Comparison of ENCODE assay signal across 10 mouse cellular contexts in the genomic region with DNA sequence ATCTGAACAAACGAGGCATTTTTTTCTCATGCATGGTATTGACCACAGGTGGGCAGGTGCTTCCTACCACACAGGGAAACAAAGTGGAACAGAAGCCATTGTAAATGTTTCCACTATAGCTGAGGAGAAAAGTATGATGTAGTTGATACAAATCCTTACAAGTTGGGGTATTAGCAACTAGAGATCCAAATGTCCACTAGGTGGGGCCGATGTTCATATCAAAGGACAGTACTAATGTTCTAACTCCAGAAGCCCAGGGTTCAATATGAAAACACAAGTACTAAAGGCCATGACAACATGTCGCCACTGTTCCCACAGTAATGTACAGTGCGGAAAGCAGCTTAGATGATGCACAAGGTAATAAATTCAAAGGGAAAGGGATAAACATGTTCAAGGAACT.
DNase-seq lines count a peak whose midpoint lies in the region; ATAC-seq and TF ChIP-seq lines count a peak whose summit lies in the region.
"Had no signal": no experiment of that assay in that cellular context is flagged by ENCODE, and none has a peak within 500 bp of the region (broad histone marks: within the 10 kb centered on the region; RNA-seq: fewer than 3 reads in every experiment).

No protein-coding gene starts in this region.

- no peak for TF ChIP-seq POLR2A in MEL (IDR thresholded peaks at IDR 0.05; ENCODE audit: control insufficient read depth in 1 of 2, insufficient read depth in 1 of 2, low read depth in 1 of 2, low read length in 2 of 2, poor library complexity in 1 of 2)

- no peak overlapping the region for H3K4me2 ChIP-seq in lung, embryonic 14.5 days
- no peak overlapping the region for H3K4me2 ChIP-seq in midbrain, embryonic 13.5 days (replicated peaks)
- H3K4me2 ChIP-seq: liver, embryonic 13.5 days had no signal

- no peaks in the 10 kb centered on the region for H3K9me3 ChIP-seq in lung, embryonic 14.5 days (ENCODE audit: low read depth, low read length)
- H3K9me3 ChIP-seq in MEL (replicated peaks; ENCODE audit: insufficient read depth, low read length), result no peaks in the 10 kb centered on the region
- no peaks in the 10 kb centered on the region for H3K9me3 ChIP-seq in midbrain, embryonic 13.5 days
- H3K9me3 ChIP-seq: liver, embryonic 13.5 days had no signal

- ATAC-seq in lung, embryonic 14.5 days (ENCODE audit: insufficient read depth), result no peak
- no peak for ATAC-seq in midbrain, embryonic 13.5 days
- ATAC-seq: hindbrain, embryonic 16.5 days had no signal

- H3K27ac ChIP-seq in lung, embryonic 14.5 days (ENCODE audit: low read depth), result no peak overlapping the region
- H3K27ac ChIP-seq in MEL (ENCODE audit: control insufficient read depth, low read depth, low read length), result no peak overlapping the region
- no peak overlapping the region for H3K27ac ChIP-seq in midbrain, embryonic 13.5 days
- H3K27ac ChIP-seq: liver, embryonic 13.5 days had no signal

- H3K9ac ChIP-seq in lung, embryonic 14.5 days, result no peak overlapping the region
- H3K9ac ChIP-seq in MEL (ENCODE audit: control insufficient read depth, low read depth, low read length, poor library complexity, severe bottlenecking), result no peak overlapping the region
- H3K9ac ChIP-seq in midbrain, embryonic 13.5 days (replicated peaks), result no peak overlapping the region
- H3K9ac ChIP-seq: liver, embryonic 13.5 days had no signal

- 60% methylated on average over 4 of the region's 4 CpGs for WGBS in lung, embryonic 14.5 days
- WGBS in midbrain, embryonic 13.5 days, result 77% methylated on average over 4 of the region's 4 CpGs

- H3K79me2 ChIP-seq in MEL (ENCODE audit: control insufficient read depth, insufficient read depth, low read length, poor library complexity), result no peaks in the 10 kb centered on the region

- TF ChIP-seq RAD21 in MEL (IDR thresholded peaks at IDR 0.05; ENCODE audit: low read depth, low read length), result no peak; the same call in 1 of the 2 replicates

- DNase-seq in frontal cortex, postnatal 36 days (ENCODE audit: low spot score in 2 of 2), result peak; percentile 6 to 30
- no peak for DNase-seq in frontal cortex, postnatal 25 days (ENCODE audit: low spot score in 2 of 2)
- peak; percentile 51 for DNase-seq in lung, embryonic 14.5 days
- no peak for DNase-seq in lung, postnatal 14 days
- peak; percentile 33 for DNase-seq in MEL (ENCODE audit: low read depth, low spot score)
- DNase-seq in induced T-regulatory cell, adult 2 months (ENCODE audit: low read depth), result peak; percentile 1
- DNase-seq in heart, postnatal 4 days, result no peak
- DNase-seq: liver, embryonic 13.5 days had no signal

- no peak; the same call in 1 of the 2 replicates for TF ChIP-seq CTCF in lung, embryonic 14.5 days (IDR thresholded peaks at IDR 0.05; ENCODE audit: low read depth)
- peak in 2 of 3 experiments; percentile 15 to 43; a peak in 3 of 6 replicates for TF ChIP-seq CTCF in MEL (IDR thresholded peaks at IDR 0.05 in 2 of 3, conservative IDR thresholded peaks at IDR 0.05 in 1 of 3; ENCODE audit: control insufficient read depth in 1 of 3, insufficient read depth in 1 of 3, low read depth in 2 of 3, low read length in 3 of 3, poor library complexity in 1 of 3, severe bottlenecking in 1 of 3)

- no peaks in the 10 kb centered on the region for H3K4me1 ChIP-seq in lung, embryonic 14.5 days (ENCODE audit: insufficient read depth)
- no peaks in the 10 kb centered on the region for H3K4me1 ChIP-seq in MEL (ENCODE audit: control insufficient read depth in 1 of 2, insufficient read depth in 2 of 2, low read length in 2 of 2)
- no peaks in the 10 kb centered on the region for H3K4me1 ChIP-seq in midbrain, embryonic 13.5 days (replicated peaks)
- H3K4me1 ChIP-seq: liver, embryonic 13.5 days had no signal

- TF ChIP-seq EP300 in MEL (IDR thresholded peaks at IDR 0.05; ENCODE audit: low read depth in 1 of 2, low read length in 2 of 2), result no peak

- no peak overlapping the region for H3K4me3 ChIP-seq in lung, embryonic 14.5 days (ENCODE audit: low read depth, low read length)
- no peak overlapping the region for H3K4me3 ChIP-seq in MEL (ENCODE audit: control insufficient read depth in 1 of 2, insufficient read depth in 1 of 2, low read depth in 2 of 2, low read length in 2 of 2)
- no peak overlapping the region for H3K4me3 ChIP-seq in midbrain, embryonic 13.5 days (replicated peaks)
- H3K4me3 ChIP-seq: liver, embryonic 13.5 days had no signal

- no peaks in the 10 kb centered on the region for H3K36me3 ChIP-seq in lung, embryonic 14.5 days (ENCODE audit: insufficient read depth)
- no peaks in the 10 kb centered on the region for H3K36me3 ChIP-seq in MEL (ENCODE audit: control insufficient read depth in 1 of 2, insufficient read depth in 2 of 2, low read length in 2 of 2)
- H3K36me3 ChIP-seq in midbrain, embryonic 13.5 days, result peaks cover 5% of the 10 kb centered on the region
- H3K36me3 ChIP-seq: liver, embryonic 13.5 days had no signal

- H3K27me3 ChIP-seq in lung, embryonic 14.5 days (ENCODE audit: insufficient read depth, low read length), result no peaks in the 10 kb centered on the region
- H3K27me3 ChIP-seq in MEL (ENCODE audit: control insufficient read depth in 1 of 2, insufficient read depth in 2 of 2, low read length in 2 of 2), result no peaks in the 10 kb centered on the region
- H3K27me3 ChIP-seq in midbrain, embryonic 13.5 days, result no peaks in the 10 kb centered on the region
- H3K27me3 ChIP-seq: liver, embryonic 13.5 days had no signal

TF ChIP-seq in MEL, 35 proteins besides CTCF, POLR2A, EP300 and RAD21:
- TF ChIP-seq SMC3 (IDR thresholded peaks at IDR 0.05; ENCODE audit: low read depth, low read length) (peak; percentile 35), CHD2 (IDR thresholded peaks at IDR 0.05; ENCODE audit: low read length) (no peak), BHLHE40 (IDR thresholded peaks at IDR 0.05; ENCODE audit: borderline replicate concordance, low read depth, low read length) (no peak)

Comparison
In these comparisons a context has a peak if more than half of its experiments do, and no peak if none do; other contexts are left out.
1. DNase-seq: peak in frontal cortex, postnatal 36 days (2 of 2), lung, embryonic 14.5 days (single experiment), MEL (single experiment) and induced T-regulatory cell, adult 2 months (single experiment); none in frontal cortex, postnatal 25 days (0 of 2), lung, postnatal 14 days (single experiment) and heart, postnatal 4 days (single experiment).